Mouse (Mus musculus) lung, embryonic 15.5 days (tissue): ENCODE results near the gene Gm11027. TPM values are rescaled to one million over a fixed set of nuclear protein-coding genes. Genes with fewer than 3 reads are reported as not detected.

Source experiments
- ATAC-seq: fragments of 200-750 bp; cut with Nextera tagmentation; 2 replicates; pipeline ENCODE4 v1.8.0; 2017; ENCODE audit warnings: moderate number of reproducible peaks, borderline replicate concordance; ENCODE audit not compliant: low FRiP score, low TSS enrichment; ENCODE audit errors: extremely low read depth
- H3K27ac ChIP-seq: fragments of 300-500 bp; sonication (generic); 2 replicates; pipeline ENCODE4 v1.5.1; 2015; ENCODE audit warnings: moderate library complexity, mild to moderate bottlenecking, inconsistent platforms
- H3K27me3 ChIP-seq: fragments of 300-500 bp; sonication (generic); 2 replicates; pipeline ENCODE4 v1.6.1; 2015; ENCODE audit warnings: inconsistent platforms
- H3K36me3 ChIP-seq: fragments of 300-500 bp; sonication (generic); 2 replicates; pipeline ENCODE4 v1.6.1; 2015; ENCODE audit warnings: inconsistent platforms
- H3K4me1 ChIP-seq: fragments of 300-500 bp; sonication (generic); 2 replicates; pipeline ENCODE4 v1.6.1; 2015; ENCODE audit warnings: inconsistent platforms
- H3K4me2 ChIP-seq: fragments of 300-500 bp; sonication (generic); 2 replicates; pipeline ENCODE4 v1.6.1; 2015; ENCODE audit warnings: inconsistent platforms, mild to moderate bottlenecking, moderate library complexity
- H3K4me3 ChIP-seq: fragments of 300-500 bp; sonication (generic); 2 replicates; pipeline ENCODE4 v1.5.1; 2015; ENCODE audit warnings: mild to moderate bottlenecking, inconsistent platforms
- H3K9ac ChIP-seq: fragments of 300-500 bp; sonication (generic); 2 replicates; pipeline ENCODE4 v1.6.1; 2015; ENCODE audit warnings: inconsistent platforms
- H3K9me3 ChIP-seq: fragments of 300-500 bp; sonication (generic); 2 replicates; pipeline ENCODE4 v1.6.1; 2016; ENCODE audit warnings: inconsistent platforms
- WGBS: fragments of 180-500 bp; shearing (Covaris S2); methylation state at CpG from one replicate; pipeline ENCODE4 v1.1.7; 2015; 5-methylcytosine and 5-hydroxymethylcytosine counted together
- microRNA-seq: library from miRNA; unstranded; fragments of <30 nt; microRNA quantifications from one replicate; pipeline ENCODE4, GENCODE M21; 2016
- polyA plus RNA-seq: library from polyadenylated mRNA; unstranded; fragments of >200 nt; fragmentation: Nextera tagmentation; extraction: Ambion mirVana; gene quantifications from 2 replicates; pipeline ENCODE4 v1.2.1, GENCODE M21; 2015

Gene Gm11027
- polyA plus RNA-seq, 1 experiment from 2014 or later = not detected

DNA sequence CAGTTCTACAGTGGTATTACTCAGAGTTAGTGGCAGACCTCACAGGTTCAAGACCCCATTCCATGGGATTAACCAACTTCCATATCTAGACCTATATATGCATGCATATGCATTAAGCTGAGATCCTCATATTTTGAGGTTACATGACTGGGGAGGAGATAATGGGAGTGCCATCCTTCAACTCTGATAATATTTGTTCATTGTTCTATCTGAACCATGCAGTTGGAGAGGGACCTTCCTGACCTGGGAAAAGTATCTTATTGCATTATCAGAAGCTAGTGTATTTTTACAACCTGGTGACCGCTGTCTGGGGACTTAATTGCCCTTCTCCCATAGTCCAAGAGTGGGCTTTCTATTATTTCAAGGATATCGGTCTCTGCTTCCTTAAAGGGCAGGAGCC, 33.4 kb downstream of the Gm11027 start:
- Histone ChIP-seq H3K4me1 (no peaks in the 10 kb centered on the region), H3K9me3 (no peaks in the 10 kb centered on the region), H3K4me2 (no peak overlapping the region), H3K27ac (no peak overlapping the region), H3K36me3 (no peaks in the 10 kb centered on the region), H3K4me3 (no peak overlapping the region), H3K27me3 (no peaks in the 10 kb centered on the region), H3K9ac (no peak overlapping the region)
- WGBS = 71% methylated on average over 2 of the region's 2 CpGs
- ATAC-seq = no peak

GRCm38 (mm10) chr12:116313816-116314215, 38.6 kb downstream of the Gm11027 start:
- H3K4me2 ChIP-seq = no peak overlapping the region
- no peak overlapping the region for H3K4me3 ChIP-seq
- H3K36me3 ChIP-seq = no peaks in the 10 kb centered on the region
- no peaks in the 10 kb centered on the region for H3K9me3 ChIP-seq
- H3K27me3 ChIP-seq = no peaks in the 10 kb centered on the region
- H3K4me1 ChIP-seq = no peaks in the 10 kb centered on the region
- ATAC-seq = no peak
- WGBS = 70% methylated on average over 1 of the region's 1 CpGs
- H3K9ac ChIP-seq = no peak overlapping the region
- no peak overlapping the region for H3K27ac ChIP-seq

GRCm38 (mm10) chr12:116315498-116315897, 40.3 kb downstream of the Gm11027 start:
- Histone ChIP-seq H3K9ac (no peak overlapping the region), H3K4me2 (no peak overlapping the region), H3K9me3 (no peaks in the 10 kb centered on the region), H3K4me3 (no peak overlapping the region), H3K27me3 (no peaks in the 10 kb centered on the region), H3K36me3 (no peaks in the 10 kb centered on the region), H3K27ac (no peak overlapping the region), H3K4me1 (no peaks in the 10 kb centered on the region)
- no peak for ATAC-seq
- 72% methylated on average over 3 of the region's 3 CpGs for WGBS

GRCm38 (mm10) chr12:116317818-116318217, 42.6 kb downstream of the Gm11027 start:
- Histone ChIP-seq H3K9me3 (no peaks in the 10 kb centered on the region), H3K27me3 (no peaks in the 10 kb centered on the region), H3K4me3 (no peak overlapping the region), H3K27ac (no peak overlapping the region), H3K9ac (no peak overlapping the region), H3K4me2 (no peak overlapping the region), H3K4me1 (no peaks in the 10 kb centered on the region), H3K36me3 (no peaks in the 10 kb centered on the region)
- ATAC-seq = no peak
- WGBS = 74% methylated on average over 1 of the region's 1 CpGs

Small RNA genes within 50 kb of the gene (microRNA-seq; reads per million reads assigned to microRNA genes)
- not detected for gene Gm23190

Other genes with a start within 250 kb of the Gm11027 start
- gene Zfp386, start 227.7 kb upstream of the Gm11027 start, polyA plus RNA-seq = 43.7 and 44.3 TPM in 2 replicates
- gene Vipr2, start 197.7 kb upstream of the Gm11027 start, polyA plus RNA-seq = 2.6 and 3.3 TPM in 2 replicates
- 17.4 and 18.9 TPM in 2 replicates for gene Wdr60, start 12.4 kb upstream of the Gm11027 start, polyA plus RNA-seq
- 20.9 and 21.5 TPM in 2 replicates for gene Esyt2, start 5.8 kb downstream of the Gm11027 start, polyA plus RNA-seq
- gene Ncapg2, start 130.0 kb downstream of the Gm11027 start, polyA plus RNA-seq = 47.9 and 49.7 TPM in 2 replicates
- gene Ptprn2, start 210.3 kb downstream of the Gm11027 start, polyA plus RNA-seq = 0.16 and 0.20 TPM in 2 replicates